Mouse (Mus musculus) cortical plate, adult 2 months (tissue): ENCODE data around the gene Nebl. TPM values are rescaled to one million over a fixed set of nuclear protein-coding genes. Genes with fewer than 3 reads are reported as not detected.

ENCODE experiments used
- H3K27ac ChIP-seq: fragments of 200-500 bp; 2 replicates; pipeline ENCODE4 v1.5.1; 2012; ENCODE audit warnings: low read length, control low read depth, inconsistent platforms; ENCODE audit not compliant: insufficient read depth
- H3K4me1 ChIP-seq: fragments of 200-500 bp; 2 replicates; pipeline ENCODE4 v1.6.1; 2011; ENCODE audit warnings: low read length; ENCODE audit not compliant: control insufficient read depth, insufficient read depth
- H3K4me3 ChIP-seq: fragments of 200-500 bp; 2 replicates; pipeline ENCODE4 v1.5.1; 2011; ENCODE audit warnings: mild to moderate bottlenecking, low read length, control low read depth; ENCODE audit not compliant: insufficient read depth
- CTCF ChIP-seq: fragments of 200-500 bp; IDR thresholded peaks from 2 replicates; pipeline ENCODE4 v1.5.1; 2011; ENCODE audit warnings: mild to moderate bottlenecking, control low read depth, low read length; ENCODE audit not compliant: insufficient read depth; ENCODE audit errors: extremely low read depth
- POLR2A ChIP-seq: fragments of 200-500 bp; IDR thresholded peaks from 2 replicates; pipeline ENCODE4 v1.6.1; 2011; ENCODE audit warnings: mild to moderate bottlenecking, low read length, control low read depth; ENCODE audit not compliant: insufficient read depth; ENCODE audit errors: extremely low read depth
- polyA plus RNA-seq: library from polyadenylated mRNA; depleted of rRNA; stranded (reverse); fragments of >200 nt; gene quantifications from 2 replicates; pipeline ENCODE4 v1.2.3, GENCODE M21; 2012

The Nebl gene
- polyA plus RNA-seq, 1 experiment: 36.6 TPM

GRCm38 (mm10) chr2:17531355-17532105, 199.7 kb downstream of the Nebl start:
- no peak for TF ChIP-seq CTCF
- H3K27ac ChIP-seq: no peak overlapping the region
- H3K4me3 ChIP-seq: no peak overlapping the region
- H3K4me1 ChIP-seq: no peaks in the 10 kb centered on the region

GRCm38 (mm10) chr2:17525739-17526526, 205.3 kb downstream of the Nebl start:
- TF ChIP-seq CTCF (no peak), POLR2A (no peak)
- H3K27ac ChIP-seq: no peak overlapping the region
- no peak overlapping the region for H3K4me3 ChIP-seq
- H3K4me1 ChIP-seq: no peaks in the 10 kb centered on the region

- no peak overlapping the region for H3K27ac ChIP-seq
- no peaks in the 10 kb centered on the region for H3K4me1 ChIP-seq
- H3K4me3 ChIP-seq: no peak overlapping the region
- TF ChIP-seq CTCF: no peak
- no peak for TF ChIP-seq POLR2A
Observed at GRCm38 (mm10) chr2:17525211-17525610, 206.1 kb downstream of the Nebl start.

GRCm38 (mm10) chr2:17524205-17524978, 206.9 kb downstream of the Nebl start:
- Histone ChIP-seq H3K4me1 (no peaks in the 10 kb centered on the region), H3K4me3 (no peak overlapping the region), H3K27ac (no peak overlapping the region)
- no peak for TF ChIP-seq CTCF
- no peak for TF ChIP-seq POLR2A

GRCm38 (mm10) chr2:17523791-17524190, 207.5 kb downstream of the Nebl start:
- Histone ChIP-seq H3K4me1 (no peaks in the 10 kb centered on the region), H3K4me3 (no peak overlapping the region), H3K27ac (no peak overlapping the region)
- TF ChIP-seq POLR2A (no peak), CTCF (no peak)

GRCm38 (mm10) chr2:17515686-17516085, 215.6 kb downstream of the Nebl start:
- Histone ChIP-seq H3K4me1 (peaks cover 1% of the 10 kb centered on the region; the same call in 1 of the 2 replicates), H3K4me3 (no peak overlapping the region), H3K27ac (no peak overlapping the region)
- no peak for TF ChIP-seq POLR2A
- TF ChIP-seq CTCF: no peak

GRCm38 (mm10) chr2:17514765-17515164, 216.5 kb downstream of the Nebl start:
- H3K4me1 ChIP-seq: peaks cover 1% of the 10 kb centered on the region; the same call in 1 of the 2 replicates
- no peak overlapping the region for H3K27ac ChIP-seq
- TF ChIP-seq CTCF (no peak), POLR2A (no peak)
- H3K4me3 ChIP-seq: no peak overlapping the region

GRCm38 (mm10) chr2:17509942-17510341, 221.3 kb downstream of the Nebl start:
- H3K27ac ChIP-seq: no peak overlapping the region
- TF ChIP-seq POLR2A: no peak
- TF ChIP-seq CTCF: no peak
- H3K4me1 ChIP-seq: peaks cover 1% of the 10 kb centered on the region; the same call in 1 of the 2 replicates
- no peak overlapping the region for H3K4me3 ChIP-seq

- Histone ChIP-seq H3K27ac (no peak overlapping the region), H3K4me1 (no peaks in the 10 kb centered on the region), H3K4me3 (no peak overlapping the region)
- TF ChIP-seq CTCF (no peak), POLR2A (no peak)
Observed at GRCm38 (mm10) chr2:17507362-17507761, 223.9 kb downstream of the Nebl start.
